Mouse (Mus musculus) embryo, embryonic 9.5 days (tissue): ENCODE measurements at regions not wholly inside any gene's neighbourhood (a gene's known extent, or its start where the extent isn't known, plus 50 kb on each side); places are given as distances from the start of the nearest gene placed in this dataset.

ENCODE experiments used
- DNase-seq: peaks from one replicate; pipeline ENCODE4 v3.0.0-alpha.2; 2017; ENCODE audit errors: extremely low spot score

DNA sequence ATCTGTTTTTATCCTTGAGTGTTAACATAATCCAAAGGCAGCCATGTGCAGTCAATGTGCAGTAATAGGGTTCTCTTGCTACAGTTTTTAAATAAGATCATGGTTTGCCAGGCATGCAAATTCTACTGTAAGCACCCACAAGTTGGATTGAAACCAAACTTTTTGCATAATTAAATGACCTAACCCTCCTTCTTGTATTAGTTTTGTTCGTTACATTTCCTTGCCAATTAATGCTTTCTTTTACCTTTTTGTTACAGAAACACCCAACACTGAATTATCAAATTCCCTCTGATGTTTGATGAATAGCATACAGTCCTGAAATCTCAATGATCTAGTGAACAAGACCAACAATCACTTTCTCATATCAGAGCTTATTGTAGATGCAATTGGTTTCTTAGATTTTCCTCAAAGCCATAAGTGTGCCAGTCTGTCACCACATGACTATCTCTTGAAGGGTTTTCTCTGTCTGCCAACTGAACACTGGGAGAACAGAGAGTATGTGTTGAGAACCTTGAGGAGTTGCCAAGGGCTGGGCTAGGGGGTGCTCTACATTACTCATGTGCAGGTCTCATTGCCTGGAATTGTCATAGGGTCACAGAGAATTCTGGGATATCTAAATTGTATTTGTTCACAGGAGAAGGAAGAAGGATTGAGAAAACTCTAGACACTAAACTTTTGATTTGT is 1060.4 kb downstream of the Gsdmc2 start:
- DNase-seq, result no peak

DNA sequence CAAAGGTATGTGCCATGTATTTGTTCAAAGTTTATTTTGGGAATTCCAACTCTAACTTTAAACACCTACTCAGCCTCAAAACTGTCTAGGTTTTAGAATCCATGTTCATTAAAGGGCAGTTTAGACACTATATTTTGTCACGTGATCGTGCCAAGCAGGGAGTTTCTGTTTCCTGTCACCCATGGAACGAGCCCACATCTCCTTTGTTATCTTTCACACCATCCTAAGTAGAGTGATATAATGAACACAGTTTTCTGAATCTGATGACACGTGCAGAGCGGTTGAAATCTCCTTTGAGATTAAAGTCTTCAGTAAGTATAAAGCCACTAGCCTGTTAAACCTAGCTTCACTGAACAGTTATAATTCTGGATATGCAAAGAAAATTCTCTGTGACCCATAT is 1066.1 kb downstream of the Gsdmc2 start:
- DNase-seq, result no peak

DNA sequence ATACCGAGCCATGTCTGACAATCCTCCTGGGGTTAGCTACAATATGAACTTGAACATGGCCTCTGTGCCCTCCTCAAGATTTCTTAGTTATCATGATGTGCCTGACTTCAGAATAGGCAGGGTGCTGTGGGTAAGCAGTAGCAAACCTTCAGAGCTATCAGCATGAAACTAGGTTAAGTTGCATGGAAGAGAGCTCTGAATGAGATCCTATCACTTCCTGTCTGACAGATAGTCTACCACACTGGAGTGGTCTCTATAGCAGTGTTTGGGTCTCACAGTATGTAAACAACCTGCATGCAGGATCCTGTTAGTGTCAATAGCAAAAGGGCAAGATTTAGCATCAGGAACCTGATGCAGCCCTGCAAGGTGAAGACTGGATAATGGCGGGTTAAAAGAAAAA is 1092.3 kb downstream of the Gsdmc2 start:
- DNase-seq, result no peak

GRCm38 (mm10) chr15:62743879-62744278 is 1101.1 kb downstream of the Gsdmc2 start:
- no peak for DNase-seq

DNA sequence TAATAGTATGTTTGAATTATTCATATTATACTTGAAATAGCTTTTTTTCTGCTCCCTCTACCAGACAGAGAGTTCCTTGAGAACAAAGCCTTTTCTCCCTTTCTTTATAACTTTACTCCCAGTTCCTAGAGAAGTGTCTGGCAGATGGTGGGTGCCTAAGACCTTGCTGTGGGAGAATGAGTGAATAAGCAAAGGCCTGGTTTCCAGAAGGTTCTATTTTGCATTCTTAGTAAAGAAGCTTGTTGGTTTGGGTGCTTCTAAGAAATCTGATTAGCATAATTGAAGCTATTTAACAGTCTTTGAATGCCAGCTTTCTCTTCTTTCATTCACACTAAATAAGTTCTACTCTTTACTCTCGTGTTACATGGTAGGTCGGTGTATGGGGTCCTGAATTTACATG is 1104.2 kb downstream of the Gsdmc2 start:
- no peak for DNase-seq

- DNase-seq, result no peak
Observed at GRCm38 (mm10) chr15:62735334-62735733, 1109.6 kb downstream of the Gsdmc2 start.

DNA sequence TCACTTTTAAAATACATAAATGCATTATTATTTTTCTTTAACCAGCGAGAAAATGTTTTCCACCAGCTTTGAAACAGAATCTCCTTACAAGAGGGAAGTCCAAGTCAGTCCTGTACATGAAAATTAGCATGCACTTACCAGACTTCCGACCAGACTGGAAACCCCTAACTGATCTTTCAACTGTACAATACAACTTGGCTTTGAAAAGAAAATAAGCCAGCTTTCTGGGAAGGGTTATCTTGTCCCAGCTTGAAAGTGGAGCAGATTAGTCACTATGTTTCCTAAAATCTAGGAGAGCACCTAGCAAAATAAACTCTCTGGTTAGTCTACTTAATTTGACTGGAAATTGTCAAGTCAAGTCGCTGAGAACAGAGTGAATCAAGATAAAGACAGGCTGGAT is 1110.1 kb downstream of the Gsdmc2 start:
- DNase-seq, result no peak

DNA sequence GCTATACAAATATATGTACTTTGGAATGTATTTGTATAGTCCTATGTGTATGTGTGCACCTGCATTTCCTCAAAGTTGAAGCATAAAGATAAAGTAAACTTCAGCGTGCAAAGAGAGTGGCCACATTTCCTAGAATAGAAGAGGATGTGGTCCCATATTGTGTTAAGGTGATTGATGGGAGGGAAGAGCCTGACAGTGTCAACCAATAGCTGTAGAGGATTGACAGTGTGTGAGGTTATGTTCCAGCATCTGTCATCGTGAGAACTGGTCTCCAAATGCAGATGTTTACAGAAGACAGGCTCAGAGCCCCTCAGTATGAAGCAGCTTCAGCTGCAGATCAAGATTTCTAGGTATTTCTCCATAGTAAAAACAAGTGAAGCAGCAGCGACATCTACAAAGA is 1114.5 kb downstream of the Gsdmc2 start:
- DNase-seq, result no peak

GRCm38 (mm10) chr15:62714265-62714664 is 1130.7 kb downstream of the Gsdmc2 start:
- no peak for DNase-seq

DNA sequence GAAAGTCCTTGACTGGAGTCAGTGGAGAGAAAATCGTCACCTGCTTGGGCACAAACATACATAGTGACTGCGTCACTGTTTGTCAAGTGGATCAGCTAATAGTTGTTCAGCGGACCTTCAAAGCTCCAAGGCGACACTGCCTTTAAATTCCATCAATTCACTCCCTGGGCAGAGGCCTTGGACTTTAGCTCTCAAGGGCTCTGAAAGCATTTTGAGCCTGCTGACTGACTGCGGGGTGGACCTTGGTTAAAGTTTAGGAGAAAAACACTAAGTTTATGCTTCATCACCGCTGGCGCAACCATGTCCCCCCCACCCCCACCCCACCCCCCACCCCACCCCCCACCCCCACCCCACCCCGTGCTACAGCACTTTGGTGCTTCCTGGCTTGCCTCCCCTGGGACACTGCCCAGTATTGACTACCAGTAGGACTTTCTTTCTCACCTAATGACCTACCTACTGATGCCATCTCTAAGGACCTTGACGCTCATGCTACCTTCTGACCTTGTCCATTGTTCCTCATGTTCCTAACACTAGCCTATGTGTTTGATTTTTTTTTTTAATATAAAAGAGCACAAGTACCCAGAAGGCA is 1132.3 kb downstream of the Gsdmc2 start:
- no peak for DNase-seq

- no peak for DNase-seq
Observed at GRCm38 (mm10) chr15:62712060-62712542, 1132.9 kb downstream of the Gsdmc2 start.

DNA sequence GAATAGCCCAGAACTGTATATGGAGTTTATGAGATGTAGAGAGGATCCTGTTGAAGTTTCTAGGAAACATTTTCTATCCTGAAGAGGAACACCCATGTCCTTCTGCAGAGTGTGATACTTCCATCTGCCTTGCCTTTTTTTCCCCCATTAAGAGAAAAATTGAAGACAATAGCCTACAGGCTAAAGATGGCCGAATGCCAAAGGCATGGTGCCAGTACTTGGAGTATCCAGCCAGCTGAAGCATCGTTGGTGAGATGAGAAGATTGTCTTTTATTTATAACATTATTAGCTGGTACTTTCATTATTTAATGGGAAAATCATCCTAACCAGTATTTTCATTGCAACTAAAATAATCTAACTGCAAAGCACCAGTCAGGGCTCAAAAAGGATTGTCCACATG is 1135.4 kb downstream of the Gsdmc2 start:
- DNase-seq, result no peak

GRCm38 (mm10) chr15:62698559-62698958 is 1146.4 kb downstream of the Gsdmc2 start:
- no peak for DNase-seq

- no peak for DNase-seq
Observed at GRCm38 (mm10) chr15:62694734-62695133, 1150.2 kb downstream of the Gsdmc2 start.

DNA sequence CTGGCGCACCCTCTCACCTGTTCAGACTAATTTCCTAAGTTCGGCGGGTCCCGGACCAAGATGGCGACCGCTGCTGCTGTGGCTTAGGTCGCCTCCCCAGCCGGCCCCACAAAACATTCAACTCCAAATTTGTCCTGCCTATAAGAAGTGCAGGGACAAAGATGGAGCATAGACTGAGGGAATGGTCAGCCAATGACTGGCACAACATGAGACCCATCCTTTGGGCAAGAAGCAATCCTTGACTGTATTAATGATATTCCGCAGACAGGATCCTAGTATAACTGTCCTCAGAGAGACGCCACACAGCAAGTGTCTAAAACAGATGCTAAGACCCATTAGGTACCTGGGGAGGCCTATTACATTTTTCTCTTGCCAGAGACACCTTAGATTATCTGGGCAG is 1151.3 kb downstream of the Gsdmc2 start:
- no peak for DNase-seq

DNA sequence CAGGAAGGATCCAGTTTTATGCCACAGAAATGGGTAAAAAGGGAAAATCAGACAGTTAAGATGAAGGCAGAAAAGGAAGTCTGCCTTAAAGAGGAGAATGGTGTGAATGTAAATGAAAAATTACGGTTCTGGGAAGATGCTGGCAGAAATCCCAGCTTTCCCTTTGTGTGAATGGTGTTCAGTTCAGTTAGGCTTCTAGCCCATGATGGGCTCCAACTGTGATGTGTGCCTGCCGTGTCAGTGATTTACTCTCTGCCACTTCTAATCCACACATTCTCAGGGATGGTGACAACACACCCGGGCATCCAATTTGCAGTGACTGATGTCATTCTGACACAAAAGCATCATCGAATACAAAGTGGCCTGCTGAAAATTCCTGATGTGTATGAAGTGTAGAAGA is 1171.6 kb downstream of the Gsdmc2 start:
- no peak for DNase-seq

DNA sequence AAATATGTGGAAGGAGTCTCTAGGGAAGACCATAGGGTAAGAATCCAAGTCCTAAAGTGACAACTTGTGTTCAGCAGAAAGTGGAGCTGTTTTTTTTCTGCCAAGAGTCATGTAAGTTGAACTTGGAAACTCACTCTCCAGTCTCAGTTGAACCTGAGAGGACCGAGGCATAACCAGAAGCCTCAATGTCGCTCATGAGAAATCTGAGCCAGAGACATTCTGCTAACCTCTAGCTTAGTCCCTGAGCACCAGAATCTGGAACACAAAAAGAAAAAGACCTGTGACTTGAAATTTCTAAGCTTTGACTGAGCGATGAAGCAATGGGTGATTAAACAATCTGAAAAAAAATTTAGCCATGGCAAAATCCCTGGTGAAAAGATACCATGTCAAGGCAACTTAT is 1175.0 kb downstream of the Gsdmc2 start:
- no peak for DNase-seq

GRCm38 (mm10) chr15:62659096-62659495 is 1185.9 kb downstream of the Gsdmc2 start:
- no peak for DNase-seq

DNA sequence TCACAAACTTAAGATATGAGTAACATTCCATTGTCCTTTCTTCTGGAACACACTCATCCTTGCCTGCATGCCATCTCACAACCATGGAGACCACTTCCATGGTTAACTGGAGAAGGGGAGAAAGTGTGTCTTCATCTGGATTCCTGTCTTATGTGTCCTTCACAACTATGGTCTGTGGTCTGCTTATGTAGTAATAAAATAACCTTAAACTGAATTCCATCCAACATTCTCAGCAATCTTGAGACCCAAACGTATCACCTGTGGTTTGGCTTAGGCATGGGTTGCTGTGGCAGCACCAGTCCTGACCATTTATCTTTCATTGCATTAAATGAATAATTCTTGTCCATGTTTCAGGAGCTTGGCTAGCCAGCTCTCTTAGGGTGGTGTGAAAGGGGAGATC is 1186.3 kb downstream of the Gsdmc2 start:
- no peak for DNase-seq

DNA sequence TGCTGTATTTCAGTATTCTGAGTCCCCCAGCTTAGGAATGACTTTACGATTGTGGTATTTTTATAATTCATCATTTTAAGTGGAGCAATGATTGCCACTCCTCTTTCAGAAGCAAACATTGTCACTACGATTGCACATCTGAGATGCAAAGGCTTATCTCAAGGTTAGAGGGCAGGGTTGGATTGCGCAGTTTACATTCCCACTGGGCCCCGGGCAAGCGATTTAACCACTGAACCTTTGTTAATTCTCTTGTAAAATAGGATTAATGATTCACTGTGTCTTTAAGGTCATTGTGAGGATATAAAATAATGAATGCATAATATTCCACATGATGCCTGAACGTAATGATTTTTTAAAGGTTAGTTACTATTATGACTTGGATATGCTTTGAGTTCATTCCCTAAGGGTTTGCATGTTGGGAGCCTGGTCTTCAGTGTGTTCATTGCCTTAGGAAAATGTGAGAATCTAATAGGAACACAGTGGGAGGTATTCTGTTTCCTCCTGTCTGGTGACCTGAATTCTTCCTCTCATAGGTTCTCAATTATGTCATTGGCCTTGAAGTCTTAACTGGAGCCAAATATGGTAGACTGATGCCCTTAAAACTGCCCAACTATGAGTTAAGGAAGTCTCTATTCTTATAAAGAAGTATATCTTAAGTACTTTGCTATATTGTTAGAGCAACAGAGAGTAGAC is 1198.4 kb downstream of the Gsdmc2 start:
- no peak for DNase-seq

DNA sequence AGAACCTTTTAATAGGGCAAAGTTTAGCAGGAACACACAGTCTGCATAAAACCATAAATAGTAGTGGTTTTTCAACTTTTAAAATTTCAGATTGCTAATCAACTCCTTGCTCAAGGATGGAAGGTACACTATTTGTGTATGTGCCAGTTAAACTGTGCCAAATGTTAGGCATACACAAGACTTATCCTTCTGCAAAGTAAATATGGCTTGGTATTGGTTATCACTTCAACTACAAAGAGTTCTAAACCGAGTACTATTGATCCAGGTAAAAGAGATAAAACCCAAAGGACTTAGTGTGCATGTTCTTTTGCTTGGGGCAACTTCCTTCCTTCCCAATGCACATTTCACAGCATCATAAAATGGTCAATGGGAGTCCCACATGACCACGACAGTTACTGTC is 1200.2 kb downstream of the Gsdmc2 start:
- no peak for DNase-seq

DNA sequence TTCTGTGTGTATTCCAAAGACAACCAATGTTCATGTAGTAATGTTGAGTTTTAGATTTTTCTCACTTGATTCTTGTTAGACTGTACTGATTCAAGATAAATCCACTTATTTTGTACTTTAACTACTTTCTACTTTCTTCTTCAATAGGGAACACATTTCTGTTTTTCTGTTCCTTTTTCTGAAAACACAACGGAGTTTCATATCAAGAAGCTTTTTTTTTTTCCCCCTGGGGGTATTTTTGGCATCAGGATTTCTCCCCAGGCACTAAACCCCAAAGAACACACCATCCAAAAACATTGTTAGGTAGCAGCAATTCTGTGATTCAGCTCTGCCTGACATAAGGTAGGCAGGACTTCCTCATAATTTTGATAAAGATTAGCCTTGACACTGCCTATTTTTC is 1200.7 kb downstream of the Gsdmc2 start:
- DNase-seq, result no peak

DNA sequence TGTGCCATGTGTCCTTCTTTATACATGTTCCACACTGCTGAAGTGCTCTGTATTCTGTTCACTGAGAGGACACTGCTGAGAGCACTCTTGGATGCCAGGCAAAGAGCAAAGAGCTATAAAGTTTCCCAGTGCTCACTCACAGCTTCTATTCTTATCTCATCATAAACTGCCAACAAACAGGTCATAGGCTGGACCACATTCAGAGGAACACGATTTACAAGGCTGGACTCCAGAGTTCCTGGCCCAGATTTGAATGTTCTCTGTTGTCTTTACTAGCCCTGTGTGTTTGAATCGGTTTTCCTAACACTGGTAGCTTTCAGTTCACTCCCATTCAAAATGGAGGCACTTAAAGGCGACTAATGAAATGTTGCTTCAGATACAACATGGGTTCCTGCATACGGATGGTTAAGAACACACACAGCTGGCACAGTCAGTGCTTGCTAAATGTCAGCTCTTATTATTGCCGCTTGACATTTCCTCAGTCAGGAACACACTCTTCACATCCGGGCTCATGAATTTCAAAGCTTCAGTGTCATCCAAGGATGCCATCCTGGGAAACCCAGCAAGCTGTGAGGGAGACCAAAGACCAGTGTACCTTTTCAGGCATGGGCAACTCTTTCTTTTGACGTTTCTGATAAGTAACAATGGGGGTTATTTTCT is 1203.8 kb downstream of the Gsdmc2 start:
- DNase-seq, result no peak
